Mouse (Mus musculus) erythroblast, embryonic 14.5 days (primary cell): ENCODE data around the gene Acap1.

Experiments used
- GATA1 ChIP-seq: IDR thresholded peaks from 2 replicates; pipeline ENCODE4 v1.6.1; 2012; ENCODE audit warnings: low read length, inconsistent platforms, mixed read lengths
- TAL1 ChIP-seq: IDR thresholded peaks from 3 replicates; pipeline ENCODE4 v1.6.1; 2012; ENCODE audit warnings: low read length, inconsistent platforms, mixed read lengths

- TF ChIP-seq GATA1 (no peak), TAL1 (no peak)
Measured at GRCm38 (mm10) chr11:69930967-69931537, 35.7 kb upstream of the Acap1 start.
